Mouse (Mus musculus): ENCODE data around the gene Itgav.

The Itgav gene

GRCm38 (mm10) chr2:83748581-83749118 is 24.5 kb downstream of the Itgav start:
- no peak for DNase-seq

- no peak for DNase-seq
These were observed 28.8 kb downstream of the Itgav start for GRCm38 (mm10) chr2:83753008-83753407.

DNA sequence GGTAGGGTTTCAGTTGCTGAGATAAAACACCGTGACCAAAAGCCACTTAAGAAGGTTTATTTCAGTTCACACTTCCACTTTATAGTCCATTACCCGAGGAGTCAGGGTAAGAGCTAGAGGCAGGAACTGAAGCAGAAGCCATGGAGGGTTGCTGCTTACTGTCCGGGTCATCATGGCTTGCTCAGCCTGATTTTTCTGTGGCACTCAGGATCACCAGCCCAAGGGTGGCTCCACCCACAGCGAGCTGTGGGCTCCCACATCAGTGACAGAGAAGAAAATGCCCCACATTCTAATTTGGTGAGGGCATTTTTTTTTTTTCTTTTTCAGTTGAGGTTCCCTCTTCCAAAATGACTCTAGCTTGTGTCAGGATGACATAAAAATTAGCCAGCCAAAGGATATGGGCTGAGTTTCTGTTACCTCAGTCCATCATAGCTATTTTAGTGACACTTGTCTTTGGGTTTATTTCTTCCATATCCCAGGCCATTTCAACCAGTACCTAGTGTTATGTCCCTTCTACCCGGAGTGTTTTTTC is 30.2 kb downstream of the Itgav start:
- DNase-seq, result no peak

GRCm38 (mm10) chr2:83758606-83759215 is 34.5 kb downstream of the Itgav start:
- DNase-seq, result no peak

DNA sequence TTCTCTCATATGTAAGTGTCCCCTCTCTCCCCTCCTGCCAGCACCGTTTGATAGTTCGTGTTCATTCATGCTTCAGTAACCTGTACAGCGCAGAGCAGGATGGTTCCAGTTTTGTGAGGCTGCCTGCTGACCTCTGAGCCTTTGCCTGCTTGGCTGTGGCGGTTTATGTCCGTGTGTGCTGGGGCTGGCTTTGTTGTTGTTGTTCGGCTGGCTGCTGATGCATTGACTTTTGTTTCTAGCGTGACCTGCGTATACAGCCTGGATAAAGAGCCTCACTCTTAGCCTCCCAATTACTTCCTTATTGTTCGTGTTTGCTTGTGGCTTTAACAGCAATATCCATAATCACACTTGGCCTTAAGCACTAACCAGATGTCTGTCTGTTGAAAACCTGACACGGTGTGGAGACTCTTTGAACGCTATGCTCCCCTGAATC is 35.0 kb downstream of the Itgav start:
- DNase-seq, result no peak

DNA sequence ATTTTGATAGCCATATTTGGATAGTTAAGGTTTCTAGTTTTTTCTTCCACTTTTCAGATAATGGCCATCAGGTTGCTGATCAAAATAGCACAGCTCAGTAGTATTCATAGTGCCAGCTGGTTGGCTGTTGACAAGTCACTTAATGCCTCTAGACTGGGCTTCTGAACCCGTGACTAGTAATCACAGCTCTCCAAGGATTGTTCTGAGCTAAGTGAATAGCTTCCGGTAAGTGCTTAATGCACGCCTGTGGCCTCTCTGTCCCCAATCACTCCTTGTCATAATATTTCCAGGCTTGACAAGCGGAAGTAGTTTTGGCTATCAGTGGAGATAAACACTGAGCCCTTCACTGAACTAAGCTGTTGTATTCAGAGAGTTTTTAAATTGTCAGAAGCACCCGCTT is 35.5 kb downstream of the Itgav start:
- no peak for DNase-seq

GRCm38 (mm10) chr2:83760112-83760511 is 35.9 kb downstream of the Itgav start:
- no peak for DNase-seq

DNA sequence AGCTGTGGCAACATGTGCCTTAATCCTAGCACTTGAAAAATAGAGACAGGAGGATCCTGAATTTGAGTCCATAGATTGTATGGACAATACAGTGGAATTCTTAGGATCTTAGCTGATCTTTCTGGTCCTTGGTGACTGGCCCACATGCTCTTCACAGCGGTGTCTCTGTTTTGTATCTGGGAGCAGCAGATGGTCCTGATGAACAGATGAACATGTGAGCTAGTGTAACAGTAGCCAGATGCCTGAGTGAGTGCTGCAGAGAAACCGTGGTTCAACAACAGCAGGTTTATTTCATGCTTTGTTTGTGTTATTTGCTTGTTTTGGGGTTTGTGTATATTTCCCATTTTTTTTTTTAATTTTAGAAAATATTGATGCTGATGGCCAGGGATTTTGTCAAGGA is 37.3 kb downstream of the Itgav start:
- no peak for DNase-seq

GRCm38 (mm10) chr2:83762106-83762855 is 38.1 kb downstream of the Itgav start:
- DNase-seq, result no peak

DNA sequence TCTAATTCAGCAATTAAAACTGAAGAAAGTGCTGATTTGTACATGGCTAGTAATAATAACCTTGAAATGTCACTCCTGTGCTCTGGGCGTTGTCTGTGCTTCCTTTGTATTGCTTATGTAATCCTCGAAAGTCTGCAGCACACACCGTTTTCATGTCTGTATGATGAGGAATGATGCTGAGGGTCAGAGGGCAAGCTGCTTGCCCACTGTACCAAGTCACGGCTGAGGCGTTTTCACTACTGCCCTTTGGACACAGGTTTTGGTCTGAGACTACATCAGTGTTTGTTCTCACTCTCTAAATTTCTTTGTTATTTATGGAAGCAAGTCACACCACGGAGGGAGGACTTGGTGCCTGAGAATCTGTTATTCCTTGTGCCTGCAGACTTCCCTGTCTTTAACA is 41.9 kb downstream of the Itgav start:
- no peak for DNase-seq

DNA sequence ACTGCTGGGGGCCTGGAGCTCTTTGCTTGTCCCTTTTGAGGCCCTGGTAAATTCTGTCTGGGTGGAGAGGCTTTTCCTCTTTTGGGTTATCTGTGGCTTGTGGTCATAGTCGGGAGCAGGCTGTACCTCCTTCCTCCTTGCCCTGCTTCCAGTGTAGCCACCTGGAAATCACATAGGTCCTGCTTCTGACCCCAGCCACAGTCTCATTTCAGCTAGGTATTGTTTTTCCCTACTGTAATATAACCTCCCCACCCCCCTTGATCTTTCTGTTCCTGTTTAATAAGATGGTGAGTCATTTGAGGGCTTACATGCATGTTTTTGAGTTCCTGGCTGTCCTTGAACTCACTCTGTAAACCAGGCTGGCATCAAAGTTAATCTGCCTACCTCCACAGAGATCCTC is 42.7 kb downstream of the Itgav start:
- no peak for DNase-seq

DNA sequence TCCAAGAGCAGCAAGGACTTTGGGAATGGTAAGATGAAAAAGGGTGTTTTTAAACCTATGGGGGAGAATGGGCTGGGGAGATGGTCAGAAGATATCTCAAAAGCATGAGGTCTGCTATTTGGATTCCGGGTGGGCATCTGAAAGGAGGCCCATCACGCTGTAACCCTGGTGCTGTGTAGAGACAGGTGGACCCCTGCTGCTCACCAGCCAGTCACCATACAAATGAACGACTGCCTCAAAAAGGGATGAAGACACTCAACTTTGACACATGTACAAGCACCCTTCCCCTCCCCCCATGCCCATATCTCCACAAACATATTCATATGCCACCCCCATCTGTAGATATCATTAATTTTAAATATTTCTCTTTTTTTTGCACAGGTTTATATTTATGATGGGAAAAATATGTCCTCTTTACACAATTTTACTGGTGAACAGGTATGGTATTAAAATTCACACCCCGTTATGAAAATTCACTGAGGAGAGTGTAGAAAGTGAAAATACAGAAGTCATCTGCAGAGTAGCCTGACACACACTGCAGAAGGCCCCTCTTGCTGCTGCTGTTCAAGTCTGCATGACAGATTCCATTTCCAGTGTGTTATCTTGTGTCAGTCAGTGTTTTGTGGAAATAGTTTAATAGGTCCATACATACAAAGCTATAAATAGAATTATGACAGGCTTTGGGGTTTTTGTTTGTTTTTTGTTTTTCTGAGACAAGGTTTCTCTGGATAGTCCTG is 44.3 kb downstream of the Itgav start:
- no peak for DNase-seq

GRCm38 (mm10) chr2:83771155-83771812 is 47.1 kb downstream of the Itgav start:
- peak; percentile 52 for DNase-seq

- DNase-seq, result no peak
These were observed 67.3 kb downstream of the Itgav start for GRCm38 (mm10) chr2:83791330-83792073.

DNA sequence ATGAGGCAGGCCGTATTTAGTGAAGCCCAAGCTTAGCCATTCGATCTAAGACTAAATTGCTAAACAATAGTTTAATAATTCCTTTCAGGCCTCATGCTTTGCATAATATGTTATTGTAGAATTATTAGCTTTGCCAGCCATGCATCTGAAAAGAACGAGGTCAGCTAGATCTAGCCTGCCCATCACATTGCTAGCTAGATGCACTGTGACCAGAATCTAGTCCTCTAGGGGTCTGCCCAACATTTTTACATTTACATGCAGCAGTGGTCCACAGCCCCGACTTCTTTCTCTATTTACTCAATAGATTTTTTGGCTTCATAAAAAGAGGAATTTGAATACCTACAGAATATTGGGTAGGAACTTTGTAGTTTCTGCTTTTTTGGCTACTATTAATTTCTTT is 67.9 kb downstream of the Itgav start:
- no peak for DNase-seq

DNA sequence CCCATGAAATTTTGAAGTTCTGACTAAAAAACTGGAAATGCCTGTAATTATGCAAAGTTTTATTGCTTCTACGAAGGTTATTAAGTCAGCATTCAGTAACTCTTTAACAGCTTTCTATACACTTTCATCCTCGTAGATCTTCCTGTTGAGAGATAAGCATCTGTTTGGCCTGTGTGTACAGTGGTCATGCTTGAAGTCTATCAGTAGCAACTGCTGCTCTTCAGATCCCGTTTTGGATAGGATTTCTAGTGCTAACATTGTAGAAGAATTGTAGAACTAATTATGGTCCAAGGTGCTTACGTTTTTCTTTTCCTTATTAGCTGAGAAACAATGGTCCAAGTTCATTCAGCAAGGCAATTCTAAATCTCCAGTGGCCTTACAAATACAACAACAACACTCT is 71.6 kb downstream of the Itgav start:
- no peak for DNase-seq

- no peak for DNase-seq
These were observed 73.8 kb downstream of the Itgav start for GRCm38 (mm10) chr2:83797902-83798497.

- DNase-seq, result peak; percentile 93
These were observed 88.5 kb downstream of the Itgav start, which contains the start of gene Fam171b for GRCm38 (mm10) chr2:83812483-83813272. Gene Fam171b (plus strand): TSS chr2:83812636.

- peak; percentile 28 for DNase-seq
These were observed 89.2 kb downstream of the Itgav start for GRCm38 (mm10) chr2:83813273-83813892.

DNA sequence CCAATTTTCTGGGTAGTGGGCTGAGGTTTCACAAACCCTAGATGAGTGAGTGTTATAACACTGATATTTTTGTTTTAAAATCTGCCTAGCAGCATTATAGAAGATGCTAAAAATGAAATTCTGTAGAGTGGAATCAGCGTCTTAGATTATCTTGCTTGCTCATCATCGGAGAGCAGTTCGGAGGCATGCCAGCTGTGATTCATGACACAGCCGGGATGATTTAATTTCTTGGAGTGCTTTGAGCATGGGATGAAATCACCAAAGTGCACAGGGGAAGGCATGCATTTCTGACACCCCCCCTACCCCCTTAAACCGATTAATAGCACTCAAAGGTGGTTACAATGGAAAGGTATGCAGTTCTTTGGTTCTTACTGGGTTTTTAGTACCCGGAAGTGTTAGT is 89.8 kb downstream of the Itgav start:
- peak; percentile 66 for DNase-seq

Measured in right cerebral cortex, postnatal 25 days (tissue).